Mouse (Mus musculus) subcutaneous adipose tissue, adult 2 months (tissue): ENCODE results near the gene Dusp15. TPM values are rescaled to one million over a fixed set of nuclear protein-coding genes. Genes with fewer than 3 reads are reported as not detected.

Source experiments
- polyA plus RNA-seq: library from polyadenylated mRNA; depleted of rRNA; stranded (reverse); fragments of >200 nt; gene quantifications from 2 replicates; pipeline ENCODE4 v1.2.3, GENCODE M21; 2012; ENCODE audit warnings: low replicate concordance; rRNA removed

Gene Dusp15
- 0.49 and 3.4 TPM in 2 replicates for polyA plus RNA-seq

GRCm38 (mm10) chr2:152951065-152951849, at the start of gene Dusp15:
TSS of gene Dusp15 (minus strand) at chr2:152951698.

GRCm38 (mm10) chr2:152962091-152962793, 10.7 kb upstream of the Dusp15 start, which contains the start of gene Ttll9:
TSS of gene Ttll9 (plus strand) at chr2:152962485.

GRCm38 (mm10) chr2:152933048-152933447, 18.4 kb downstream of the Dusp15 start, which contains the start of gene Foxs1:
TSS of gene Foxs1 (minus strand) at chr2:152933208.

GRCm38 (mm10) chr2:152911031-152911430, 40.5 kb downstream of the Dusp15 start, which contains the start of gene Mylk2:
TSS of gene Mylk2 (plus strand) at chr2:152911352.

Other genes starting within 250 kb of the Dusp15 start
- 163 and 303 TPM in 2 replicates for gene Id1, start 215.4 kb downstream of the Dusp15 start, polyA plus RNA-seq
- gene Cox4i2, start 197.5 kb downstream of the Dusp15 start, polyA plus RNA-seq, result 9.4 and 12.8 TPM in 2 replicates
- 44.2 and 57.2 TPM in 2 replicates for gene Bcl2l1, start 120.0 kb downstream of the Dusp15 start, polyA plus RNA-seq
- gene Tpx2, start 103.7 kb downstream of the Dusp15 start, polyA plus RNA-seq, result 0.42 and 3.3 TPM in 2 replicates
- 0.13 and 0.22 TPM in 2 replicates for gene Mylk2, start 40.3 kb downstream of the Dusp15 start, polyA plus RNA-seq
- gene Foxs1, start 18.5 kb downstream of the Dusp15 start, polyA plus RNA-seq, result 17.5 and 19.5 TPM in 2 replicates
- gene Ttll9, start 10.8 kb upstream of the Dusp15 start, polyA plus RNA-seq, result 0.56 and 0.68 TPM in 2 replicates
- gene Pdrg1, start 63.7 kb upstream of the Dusp15 start, polyA plus RNA-seq, result 76.8 and 98.9 TPM in 2 replicates
- gene Xkr7, start 80.2 kb upstream of the Dusp15 start, polyA plus RNA-seq, result not detected in 2 replicates
- gene Ccm2l, start 114.3 kb upstream of the Dusp15 start, polyA plus RNA-seq, result 30.7 and 85.0 TPM in 2 replicates
- gene Hck, start 156.8 kb upstream of the Dusp15 start, polyA plus RNA-seq, result 5.2 and 15.0 TPM in 2 replicates
- gene Tm9sf4, start 209.6 kb upstream of the Dusp15 start, polyA plus RNA-seq, result 60.6 and 80.1 TPM in 2 replicates